11 mouse cellular contexts compared by ENCODE assay signal in the genomic region with DNA sequence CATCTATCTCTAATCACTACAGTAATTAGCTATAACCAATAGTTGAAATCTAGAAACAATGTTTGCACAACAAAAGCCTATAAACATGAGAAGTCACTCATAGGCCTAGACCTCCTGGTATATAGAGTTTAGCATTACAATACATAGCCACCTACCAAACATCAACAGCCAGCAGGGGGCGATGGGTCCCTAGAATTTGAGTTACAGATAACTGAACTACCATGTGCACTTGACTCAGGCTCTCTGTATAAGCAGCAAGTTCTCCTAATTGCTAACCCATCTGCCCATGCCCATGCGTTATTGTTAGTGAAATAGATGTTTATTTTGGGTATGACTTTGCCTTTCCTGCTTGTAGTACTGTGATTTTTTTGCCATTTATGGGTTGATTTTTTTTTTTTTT.
DNase-seq lines count a peak whose midpoint lies in the region; ATAC-seq and TF ChIP-seq lines count a peak whose summit lies in the region.
"Had no signal": no experiment of that assay in that cellular context is flagged by ENCODE, and none has a peak within 500 bp of the region (broad histone marks: within the 10 kb centered on the region; RNA-seq: fewer than 3 reads in every experiment).

No protein-coding gene starts in this region.

- WGBS in kidney, postnatal 0 days, result 36% methylated on average over 2 of the region's 2 CpGs
- 45% methylated on average over 2 of the region's 2 CpGs for whole genome bisulfite sequencing in kidney, embryonic 14.5 days
- WGBS in neural tube, embryonic 11.5 days, result 45% methylated on average over 2 of the region's 2 CpGs

- peak; percentile 24; the same call in 1 of the 2 replicates for TF ChIP-seq CTCF in kidney, postnatal 0 days (IDR thresholded peaks at IDR 0.05; ENCODE audit: low read depth)

- no peaks in the 10 kb centered on the region for H3K27me3 ChIP-seq in kidney, postnatal 0 days (ENCODE audit: insufficient read depth, low read length)
- H3K27me3 ChIP-seq in kidney, embryonic 14.5 days (ENCODE audit: control insufficient read depth, insufficient read depth, low read length), result no peaks in the 10 kb centered on the region
- no peaks in the 10 kb centered on the region for H3K27me3 ChIP-seq in neural tube, embryonic 11.5 days (ENCODE audit: control insufficient read depth, insufficient read depth, low read length)
- H3K27me3 ChIP-seq: lung, embryonic 15.5 days had no signal

- no peak overlapping the region for H3K27ac ChIP-seq in kidney, postnatal 0 days
- no peak overlapping the region for H3K27ac ChIP-seq in kidney, embryonic 14.5 days (ENCODE audit: low read depth, low read length)
- no peak overlapping the region for H3K27ac ChIP-seq in neural tube, embryonic 11.5 days (ENCODE audit: low read depth, low read length)
- H3K27ac ChIP-seq: lung, embryonic 15.5 days had no signal

- no peak overlapping the region for H3K4me3 ChIP-seq in kidney, postnatal 0 days (replicated peaks; ENCODE audit: low read depth, low read length)
- no peak overlapping the region for H3K4me3 ChIP-seq in kidney, embryonic 14.5 days (ENCODE audit: low read length)
- H3K4me3 ChIP-seq in neural tube, embryonic 11.5 days (ENCODE audit: low read depth, low read length), result no peak overlapping the region
- H3K4me3 ChIP-seq: lung, embryonic 15.5 days had no signal

- H3K36me3 ChIP-seq in kidney, postnatal 0 days (ENCODE audit: insufficient read depth, low read length), result no peaks in the 10 kb centered on the region
- no peaks in the 10 kb centered on the region for H3K36me3 ChIP-seq in kidney, embryonic 14.5 days (ENCODE audit: control insufficient read depth, insufficient read depth, low read length)
- no peaks in the 10 kb centered on the region for H3K36me3 ChIP-seq in neural tube, embryonic 11.5 days (ENCODE audit: control insufficient read depth, insufficient read depth, low read length)
- H3K36me3 ChIP-seq: lung, embryonic 15.5 days had no signal

- H3K4me1 ChIP-seq in kidney, postnatal 0 days (replicated peaks; ENCODE audit: insufficient read depth, low read length), result no peaks in the 10 kb centered on the region
- no peaks in the 10 kb centered on the region for H3K4me1 ChIP-seq in kidney, embryonic 14.5 days (ENCODE audit: control insufficient read depth, insufficient read depth, low read length)
- no peaks in the 10 kb centered on the region for H3K4me1 ChIP-seq in neural tube, embryonic 11.5 days (ENCODE audit: control insufficient read depth, insufficient read depth, low read length)
- H3K4me1 ChIP-seq: lung, embryonic 15.5 days had no signal

- no peak for ATAC-seq in kidney, postnatal 0 days (replicated peaks; ENCODE audit: low FRiP score, low read depth)
- no peak for ATAC-seq in kidney, embryonic 14.5 days (ENCODE audit: low FRiP score, low TSS enrichment)
- no peak for ATAC-seq in neural tube, embryonic 11.5 days (ENCODE audit: insufficient read depth, low FRiP score, low TSS enrichment)

- no peak for DNase-seq in kidney, postnatal 0 days (ENCODE audit: low spot score)
- DNase-seq in retina, embryonic 14.5 days (ENCODE audit: low spot score), result peak; percentile 5
- no peak for DNase-seq in retina, postnatal 1 day
- DNase-seq in ZHBTc4 (ENCODE audit: low read depth, low spot score), result peak; percentile 29
- DNase-seq in neural tube, embryonic 11.5 days (ENCODE audit: low spot score), result peak; percentile 13
- no peak for DNase-seq in MN1 (ENCODE audit: low spot score)
- DNase-seq: cerebellum, adult 11 months; right cerebral cortex, postnatal 25 days; thymus, adult 18-20 months had no signal

- no peak overlapping the region for H3K4me2 ChIP-seq in kidney, postnatal 0 days (ENCODE audit: low read length)
- H3K4me2 ChIP-seq in kidney, embryonic 14.5 days (replicated peaks; ENCODE audit: low read depth, low read length), result no peak overlapping the region
- H3K4me2 ChIP-seq in neural tube, embryonic 11.5 days (ENCODE audit: low read depth), result no peak overlapping the region
- H3K4me2 ChIP-seq: lung, embryonic 15.5 days had no signal

- no peak overlapping the region for H3K9ac ChIP-seq in kidney, postnatal 0 days (ENCODE audit: low read depth, low read length)
- H3K9ac ChIP-seq in kidney, embryonic 14.5 days (ENCODE audit: low read depth, low read length), result no peak overlapping the region
- H3K9ac ChIP-seq in neural tube, embryonic 11.5 days (ENCODE audit: low read length), result no peak overlapping the region
- H3K9ac ChIP-seq: lung, embryonic 15.5 days had no signal

- no peaks in the 10 kb centered on the region for H3K9me3 ChIP-seq in kidney, postnatal 0 days (replicated peaks; ENCODE audit: low read length)
- H3K9me3 ChIP-seq in kidney, embryonic 14.5 days (ENCODE audit: control insufficient read depth, low read length), result no peaks in the 10 kb centered on the region
- H3K9me3 ChIP-seq in neural tube, embryonic 11.5 days (ENCODE audit: control insufficient read depth, low read length), result no peaks in the 10 kb centered on the region
- H3K9me3 ChIP-seq: lung, embryonic 15.5 days had no signal

Comparison
In these comparisons a context has a peak if more than half of its experiments do, and no peak if none do; other contexts are left out.
1. DNase-seq: peak in retina, embryonic 14.5 days (single experiment), ZHBTc4 (single experiment) and neural tube, embryonic 11.5 days (single experiment); none in kidney, postnatal 0 days (single experiment), retina, postnatal 1 day (single experiment) and MN1 (single experiment).